Mouse (Mus musculus): Measurements from ENCODE around the gene Maz.

Gene Maz

GRCm38 (mm10) chr7:127021563-127022527, 5.0 kb downstream of the Maz start:
- DNase-seq (ENCODE audit: low spot score): no peak

GRCm38 (mm10) chr7:127020901-127021562, 5.8 kb downstream of the Maz start, which contains the start of the genes Gm42742 and Prrt2:
TSS of gene Gm42742 (minus strand) at chr7:127021097.
TSS of gene Prrt2 (minus strand) at chr7:127021211.
- DNase-seq (ENCODE audit: low spot score): peak; percentile 73

GRCm38 (mm10) chr7:127020491-127020890, 6.3 kb downstream of the Maz start:
- DNase-seq (ENCODE audit: low spot score): no peak

- DNase-seq (ENCODE audit: low spot score): no peak
Measured at GRCm38 (mm10) chr7:127020031-127020430, 6.8 kb downstream of the Maz start.

GRCm38 (mm10) chr7:127019306-127019960, 7.4 kb downstream of the Maz start:
- DNase-seq (ENCODE audit: low spot score): no peak

GRCm38 (mm10) chr7:127018416-127019305, 8.2 kb downstream of the Maz start:
- DNase-seq (ENCODE audit: low spot score): no peak

DNA sequence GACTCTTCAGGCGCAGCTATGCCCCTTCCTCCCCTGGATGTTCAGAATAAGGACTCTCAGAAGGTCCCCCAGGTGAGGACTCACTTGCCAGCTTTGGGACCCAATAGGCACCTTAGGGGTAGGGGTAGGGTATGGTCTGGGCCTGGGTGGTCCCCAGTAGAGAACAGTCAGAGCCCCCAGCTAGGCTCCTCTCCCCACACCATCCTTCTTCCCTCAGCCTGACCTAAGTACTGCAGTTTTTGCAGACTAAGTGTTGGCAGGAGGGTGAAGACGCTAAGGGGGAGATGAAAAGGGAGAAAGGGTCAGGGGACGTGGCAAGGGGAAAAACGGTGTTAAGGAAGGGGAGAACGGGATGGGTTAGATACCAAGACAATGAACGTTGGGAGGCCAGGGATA, 8.9 kb downstream of the Maz start:
- DNase-seq (ENCODE audit: low spot score): no peak

DNA sequence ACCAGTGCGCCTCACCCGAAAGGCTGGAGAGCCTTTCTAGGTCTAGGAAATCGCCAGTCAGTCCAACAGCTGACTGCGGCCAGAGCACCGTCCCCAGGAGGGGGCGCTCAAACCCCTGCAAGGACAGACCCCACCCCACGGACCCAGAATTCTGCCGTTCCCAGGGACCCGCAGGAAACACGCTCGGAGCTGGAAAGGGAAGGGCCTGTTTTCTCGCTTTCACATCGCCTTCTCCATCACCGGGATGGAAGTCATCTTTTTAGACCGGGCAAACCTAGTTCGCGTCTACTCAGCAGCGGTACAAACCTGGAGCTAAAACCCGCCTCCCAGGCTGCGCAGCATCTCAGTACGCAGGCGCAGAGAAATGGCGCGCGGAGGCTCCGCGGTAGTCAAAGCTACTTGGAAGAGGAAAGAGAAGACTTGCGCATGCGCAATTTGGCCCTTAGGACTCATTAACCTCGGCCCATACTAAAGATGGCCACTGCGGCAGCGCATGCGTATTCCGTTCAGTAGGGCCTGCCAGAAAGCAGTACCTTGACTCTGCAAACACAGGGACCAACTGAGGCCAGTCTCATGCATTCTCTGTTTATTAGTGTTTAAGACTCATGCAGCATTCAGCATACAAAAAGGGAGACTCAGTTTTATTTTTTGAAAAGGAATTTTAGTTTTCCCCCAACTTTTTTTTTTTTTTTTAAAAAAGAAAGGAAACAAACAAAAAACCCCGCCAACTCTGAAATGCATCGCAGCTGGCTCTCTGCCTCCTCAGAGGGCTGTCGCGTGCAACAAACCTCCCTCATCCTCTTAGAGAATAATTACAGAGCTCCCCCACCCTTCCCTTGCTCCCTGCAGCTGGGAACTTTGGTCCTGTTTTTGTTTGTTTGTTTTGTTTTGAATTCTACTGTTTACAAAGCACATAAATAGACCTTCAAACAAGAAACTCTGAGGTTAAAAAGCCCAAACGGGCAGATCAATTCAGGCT, 9.6 kb downstream of the Maz start, which contains the start of gene Pagr1a:
Gene Pagr1a, minus strand, starts transcription at position 382 of the 979 bp plus-strand sequence.
- DNase-seq (ENCODE audit: low spot score): peak; percentile 98

DNA sequence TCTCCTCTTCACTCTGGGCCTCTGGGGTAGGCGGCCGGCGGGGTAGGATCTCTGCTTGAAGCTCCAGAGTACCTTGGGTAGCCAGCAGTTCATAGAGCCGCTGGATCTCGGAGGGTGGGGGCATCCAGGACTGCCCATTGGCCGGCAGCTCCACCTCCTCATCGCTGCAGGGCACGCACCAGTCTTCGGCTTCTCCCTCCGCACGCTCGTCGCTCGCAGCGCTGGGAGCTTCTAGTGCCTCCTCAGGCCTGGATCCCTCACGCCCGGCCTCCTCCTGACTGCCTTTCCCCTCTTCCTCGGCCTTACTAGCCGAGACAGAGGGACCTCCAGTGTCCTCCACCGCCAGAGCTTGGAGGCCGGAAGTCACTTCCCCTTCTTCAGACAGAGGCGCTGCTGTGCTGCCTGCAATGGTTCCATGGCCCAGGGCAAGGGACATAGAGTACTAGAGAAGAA, 10.3 kb downstream of the Maz start:
- no peak for DNase-seq (ENCODE audit: low spot score)

- DNase-seq (ENCODE audit: low spot score): no peak
Measured at GRCm38 (mm10) chr7:127016481-127016485, 10.6 kb downstream of the Maz start, which contains the start of gene Pagr1b. TSS of gene Pagr1b (minus strand) at chr7:127016484.

- DNase-seq (ENCODE audit: low spot score): peak; percentile 84
Measured at GRCm38 (mm10) chr7:127016081-127016480, 10.8 kb downstream of the Maz start.

DNA sequence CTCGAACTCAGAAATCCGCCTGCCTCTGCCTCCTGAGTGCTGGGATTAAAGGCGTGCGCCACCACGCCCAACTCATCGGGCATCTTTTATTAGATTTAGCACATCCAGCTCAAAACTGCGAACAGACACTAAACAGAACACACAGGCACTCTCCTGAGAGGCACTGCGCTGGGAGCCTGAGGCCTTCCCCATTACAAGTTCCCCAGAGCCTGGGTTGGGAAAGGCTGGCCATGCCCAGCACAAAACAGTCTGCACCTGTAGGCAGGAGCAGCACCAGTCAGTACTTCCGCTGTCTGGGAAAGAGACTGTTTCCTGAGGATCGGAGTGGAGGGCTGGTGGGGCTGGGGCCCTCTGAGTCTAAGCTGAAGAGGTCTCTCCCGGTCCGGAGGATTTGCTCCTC, 11.8 kb downstream of the Maz start:
- no peak for DNase-seq (ENCODE audit: low spot score)

DNA sequence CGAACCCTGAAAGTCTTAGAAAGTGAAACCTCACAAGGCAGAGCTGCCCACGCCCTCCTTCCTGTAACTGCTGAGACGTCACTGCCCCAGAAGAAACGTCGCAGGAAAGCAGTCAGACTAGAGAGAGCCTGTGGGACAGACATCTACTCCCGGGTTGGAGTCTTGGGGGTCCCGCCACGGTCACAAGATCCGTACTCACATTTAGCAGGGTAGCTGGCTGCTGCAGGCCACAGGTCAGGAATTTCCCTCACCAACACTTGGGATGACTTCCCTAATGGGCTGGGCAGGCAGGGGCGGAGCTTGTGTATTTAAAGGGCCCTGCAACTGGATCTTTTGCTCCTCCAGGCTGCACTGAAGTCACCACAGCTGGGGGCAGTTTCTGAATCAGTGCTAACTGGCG, 12.5 kb downstream of the Maz start, which contains the start of gene Mvp:
Gene Mvp, minus strand, starts transcription at position 302 of the 400 bp plus-strand sequence.
- DNase-seq (ENCODE audit: low spot score): peak; percentile 80

- no peak for DNase-seq (ENCODE audit: low spot score)
Measured at GRCm38 (mm10) chr7:127013385-127013784, 13.5 kb downstream of the Maz start.

DNA sequence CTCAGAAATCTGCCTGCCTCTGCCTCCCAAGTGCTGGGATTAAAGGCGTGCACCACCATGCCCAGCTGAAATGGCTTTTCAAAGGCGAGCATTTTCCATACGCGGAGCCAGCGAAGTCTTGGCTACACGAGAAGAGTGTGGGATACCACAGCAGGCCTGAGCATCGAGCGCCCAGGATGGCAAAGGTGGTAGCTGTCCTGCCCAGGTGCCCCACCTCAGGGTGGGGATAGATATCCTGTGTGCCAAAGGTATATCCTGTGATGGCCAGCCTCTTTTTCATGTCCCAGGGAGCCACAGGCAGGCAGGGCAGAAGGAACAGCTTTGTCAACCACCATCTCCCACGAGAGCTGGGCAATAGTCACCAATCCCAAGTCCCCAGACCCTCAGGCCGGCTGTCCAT, 14.0 kb downstream of the Maz start:
- no peak for DNase-seq (ENCODE audit: low spot score)

DNA sequence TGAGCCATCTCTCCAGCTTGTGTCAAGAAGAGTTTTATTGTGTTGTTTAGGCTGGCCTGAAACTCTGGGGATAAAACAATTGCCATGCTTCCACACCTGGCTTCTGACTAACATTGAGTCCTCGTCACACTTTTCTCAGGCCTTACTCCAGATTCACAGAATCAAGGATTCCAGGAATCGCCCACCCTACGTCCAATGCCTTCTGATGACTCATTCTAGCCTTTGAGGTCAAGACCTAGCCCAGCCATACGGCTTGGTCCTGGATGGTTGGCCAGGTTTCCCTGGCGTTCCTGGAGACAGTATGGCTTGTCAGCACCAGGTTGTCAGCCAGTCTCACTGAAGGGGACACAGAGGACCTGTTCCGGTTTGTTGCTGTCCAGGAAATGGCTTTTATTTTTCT, 14.5 kb downstream of the Maz start:
- peak; percentile 61 for DNase-seq (ENCODE audit: low spot score)

GRCm38 (mm10) chr7:127011717-127012116, 15.1 kb downstream of the Maz start:
- DNase-seq (ENCODE audit: low spot score): no peak

DNA sequence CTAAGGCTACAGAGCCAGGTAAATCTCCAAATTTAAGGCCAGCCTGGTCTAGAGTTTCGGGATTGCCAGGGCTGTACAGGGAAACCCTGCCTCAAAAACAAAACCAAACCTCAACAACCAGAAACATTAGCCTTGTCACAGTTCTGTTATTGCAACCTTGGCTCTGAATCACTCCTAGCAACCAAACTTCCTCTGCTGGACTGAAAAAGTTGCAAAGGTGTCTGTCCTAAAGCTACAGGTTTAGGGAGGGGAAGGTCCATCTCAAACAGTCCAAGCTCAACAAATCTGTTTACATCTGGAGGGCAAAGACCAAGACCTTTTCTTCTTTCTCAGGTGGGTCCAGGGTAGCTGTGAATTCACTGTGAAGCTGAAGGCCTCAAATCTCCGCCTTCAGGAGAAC, 15.8 kb downstream of the Maz start:
- DNase-seq (ENCODE audit: low spot score): peak; percentile 62

- DNase-seq (ENCODE audit: low spot score): no peak
Measured at GRCm38 (mm10) chr7:127009307-127010085, 17.3 kb downstream of the Maz start.

Data from yolk sac, embryonic 10.5 days (tissue).